Mouse (Mus musculus): ENCODE data around the gene Lpar5. TPM values are rescaled to one million over a fixed set of nuclear protein-coding genes. Genes with fewer than 3 reads are reported as not detected.

The Lpar5 gene
- polyA plus RNA-seq, 1 experiment from 2014 or later: 1.0 TPM

Small RNAs within 50 kb of the gene (microRNA-seq; reads per million reads assigned to microRNA genes)
- not detected for gene Mir7045

Other genes starting within 250 kb of the Lpar5 start
- 203 and 209 TPM in 2 replicates for gene Usp5, start 238.4 kb upstream of the Lpar5 start, polyA plus RNA-seq (2015; fragmentation: Nextera tagmentation; extraction: Ambion mirVana)
- gene Cdca3, start 238.4 kb upstream of the Lpar5 start, polyA plus RNA-seq (2015; fragmentation: Nextera tagmentation; extraction: Ambion mirVana): 35.3 and 44.0 TPM in 2 replicates
- gene Gnb3, start 227.6 kb upstream of the Lpar5 start, polyA plus RNA-seq (2015; fragmentation: Nextera tagmentation; extraction: Ambion mirVana): 0.83 and 3.3 TPM in 2 replicates
- gene P3h3, start 210.2 kb upstream of the Lpar5 start, polyA plus RNA-seq (2015; fragmentation: Nextera tagmentation; extraction: Ambion mirVana): 17.1 and 18.7 TPM in 2 replicates
- 33.9 and 37.5 TPM in 2 replicates for gene Gpr162, start 203.9 kb upstream of the Lpar5 start, polyA plus RNA-seq (2015; fragmentation: Nextera tagmentation; extraction: Ambion mirVana)
- 0.14 and 0.32 TPM in 2 replicates for gene Cd4, start 179.7 kb upstream of the Lpar5 start, polyA plus RNA-seq (2015; fragmentation: Nextera tagmentation; extraction: Ambion mirVana)
- 3.1 and 3.5 TPM in 2 replicates for gene Lag3, start 156.2 kb upstream of the Lpar5 start, polyA plus RNA-seq (2015; fragmentation: Nextera tagmentation; extraction: Ambion mirVana)
- 766 and 864 TPM in 2 replicates for gene Ptms, start 147.8 kb upstream of the Lpar5 start, polyA plus RNA-seq (2015; fragmentation: Nextera tagmentation; extraction: Ambion mirVana)
- 565 and 615 TPM in 2 replicates for gene Mlf2, start 136.5 kb upstream of the Lpar5 start, polyA plus RNA-seq (2015; fragmentation: Nextera tagmentation; extraction: Ambion mirVana)
- 92.5 and 102 TPM in 2 replicates for gene Cops7a, start 102.4 kb upstream of the Lpar5 start, polyA plus RNA-seq (2015; fragmentation: Nextera tagmentation; extraction: Ambion mirVana)
- 58.8 and 73.5 TPM in 2 replicates for gene Pianp, start 71.2 kb upstream of the Lpar5 start, polyA plus RNA-seq (2015; fragmentation: Nextera tagmentation; extraction: Ambion mirVana)
- 14.9 and 19.6 TPM in 2 replicates for gene Zfp384, start 58.8 kb upstream of the Lpar5 start, polyA plus RNA-seq (2015; fragmentation: Nextera tagmentation; extraction: Ambion mirVana)
- gene Ing4, start 28.2 kb upstream of the Lpar5 start, polyA plus RNA-seq (2015; fragmentation: Nextera tagmentation; extraction: Ambion mirVana): 141 and 144 TPM in 2 replicates
- gene Acrbp, start 18.2 kb upstream of the Lpar5 start, polyA plus RNA-seq (2015; fragmentation: Nextera tagmentation; extraction: Ambion mirVana): 19.1 and 20.9 TPM in 2 replicates
- 90.3 and 93.1 TPM in 2 replicates for gene Chd4, start 28.1 kb downstream of the Lpar5 start, polyA plus RNA-seq (2015; fragmentation: Nextera tagmentation; extraction: Ambion mirVana)
- gene Nop2, start 64.0 kb downstream of the Lpar5 start, polyA plus RNA-seq (2015; fragmentation: Nextera tagmentation; extraction: Ambion mirVana): 47.7 and 49.7 TPM in 2 replicates
- 22.1 and 23.7 TPM in 2 replicates for gene Iffo1, start 77.3 kb downstream of the Lpar5 start, polyA plus RNA-seq (2015; fragmentation: Nextera tagmentation; extraction: Ambion mirVana)
- gene Gapdh, start 98.5 kb downstream of the Lpar5 start, polyA plus RNA-seq (2015; fragmentation: Nextera tagmentation; extraction: Ambion mirVana): 1,531 and 1,630 TPM in 2 replicates
- gene Ncapd2, start 123.8 kb downstream of the Lpar5 start, polyA plus RNA-seq (2015; fragmentation: Nextera tagmentation; extraction: Ambion mirVana): 51.3 and 57.1 TPM in 2 replicates
- gene Mrpl51, start 123.9 kb downstream of the Lpar5 start, polyA plus RNA-seq (2015; fragmentation: Nextera tagmentation; extraction: Ambion mirVana): 148 and 150 TPM in 2 replicates
- 28.1 and 28.4 TPM in 2 replicates for gene Vamp1, start 147.6 kb downstream of the Lpar5 start, polyA plus RNA-seq (2015; fragmentation: Nextera tagmentation; extraction: Ambion mirVana)
- 6.8 and 8.2 TPM in 2 replicates for gene Tapbpl, start 163.9 kb downstream of the Lpar5 start, polyA plus RNA-seq (2015; fragmentation: Nextera tagmentation; extraction: Ambion mirVana)
- 1.6 and 1.7 TPM in 2 replicates for gene Cd27, start 169.1 kb downstream of the Lpar5 start, polyA plus RNA-seq (2015; fragmentation: Nextera tagmentation; extraction: Ambion mirVana)
- not detected in 2 replicates for gene Tuba3a, start 218.1 kb downstream of the Lpar5 start, polyA plus RNA-seq (2015; fragmentation: Nextera tagmentation; extraction: Ambion mirVana)
- gene Ltbr, start 246.0 kb downstream of the Lpar5 start, polyA plus RNA-seq (2015; fragmentation: Nextera tagmentation; extraction: Ambion mirVana): 15.3 and 15.6 TPM in 2 replicates